Mouse (Mus musculus) mouse trophoblast stem cell (cell line): ENCODE results near the gene Cfap43.

Experiments
- in situ Hi-C, 2 experiments: fragments of 300-500 bp; cut with MseI, MboI; formaldehyde crosslinking; loops; 2 replicates in 1 of 2; 3 replicates in 1 of 2; pipeline ENCODE4 v1.15.1; 2025

Cfap43 gene

GRCm38 (mm10) chr19:47798583-47798982 is 120.5 kb downstream of the Cfap43 start:
- in situ Hi-C loops = no loop called here

GRCm38 (mm10) chr19:47796699-47797098 is 122.4 kb downstream of the Cfap43 start:
- in situ Hi-C loops = no loop called here

DNA sequence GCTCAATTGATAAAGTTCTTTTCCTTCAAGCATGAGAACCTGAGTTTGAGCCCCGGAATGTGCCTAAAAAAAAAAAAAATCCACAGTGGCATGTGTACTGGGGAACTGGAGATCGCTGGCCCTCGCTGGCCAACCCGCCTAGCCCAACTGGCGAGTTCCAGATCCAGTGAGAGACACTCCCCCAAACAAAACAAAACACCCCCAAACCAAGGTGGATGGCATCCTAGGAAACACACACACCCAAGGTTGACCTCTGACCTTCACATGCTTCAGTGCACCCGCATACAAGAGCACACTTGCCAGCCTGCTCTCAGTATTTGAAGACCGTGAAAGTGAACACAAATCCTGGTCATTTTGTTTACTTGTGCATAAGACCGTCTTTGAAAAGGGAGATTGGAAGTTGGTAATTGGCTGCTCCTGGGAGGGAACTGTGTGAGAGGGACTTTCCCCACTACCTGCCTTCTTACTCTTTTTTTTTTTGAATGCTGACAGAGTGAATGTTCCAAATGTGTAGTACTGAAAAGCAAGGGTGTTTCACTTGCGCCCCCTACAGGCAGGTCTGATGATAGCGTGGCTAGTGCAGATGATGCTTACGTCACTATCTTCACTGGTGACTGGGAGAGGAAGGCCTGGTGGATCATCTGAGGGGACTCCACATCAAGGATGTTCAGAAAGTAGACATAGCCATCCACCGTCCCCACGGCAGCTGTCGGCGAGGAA is 123.9 kb downstream of the Cfap43 start:
- in situ Hi-C loops = no loop called here

GRCm38 (mm10) chr19:47794331-47794730 is 124.8 kb downstream of the Cfap43 start:
- in situ Hi-C loops = no loop called here

- in situ Hi-C loops = no loop called here
Observed at GRCm38 (mm10) chr19:47790316-47791020, 128.6 kb downstream of the Cfap43 start.

GRCm38 (mm10) chr19:47783898-47784297 is 135.2 kb downstream of the Cfap43 start:
- in situ Hi-C loops = no loop called here

DNA sequence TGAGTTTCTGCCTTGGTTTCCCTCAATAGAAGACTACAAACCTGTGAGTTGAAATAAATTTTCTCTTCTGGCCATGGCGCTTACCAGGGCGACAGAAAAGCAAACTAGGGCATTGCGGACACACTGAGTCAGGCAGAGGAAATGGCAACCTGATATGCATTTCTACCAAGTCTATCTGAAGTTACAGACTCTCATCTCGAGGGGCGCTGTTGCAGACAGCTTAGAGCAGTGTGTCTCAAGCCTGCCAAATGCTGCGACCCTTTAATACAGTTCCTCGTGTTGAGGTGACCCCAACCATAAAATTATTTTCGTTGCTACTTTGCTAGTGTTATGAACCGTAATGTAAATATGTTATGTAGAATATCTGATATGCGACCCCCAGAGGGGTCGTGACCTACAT is 138.1 kb downstream of the Cfap43 start:
- in situ Hi-C loops = no loop called here

- in situ Hi-C loops = no loop called here
Observed at GRCm38 (mm10) chr19:47780145-47780544, 138.9 kb downstream of the Cfap43 start.

DNA sequence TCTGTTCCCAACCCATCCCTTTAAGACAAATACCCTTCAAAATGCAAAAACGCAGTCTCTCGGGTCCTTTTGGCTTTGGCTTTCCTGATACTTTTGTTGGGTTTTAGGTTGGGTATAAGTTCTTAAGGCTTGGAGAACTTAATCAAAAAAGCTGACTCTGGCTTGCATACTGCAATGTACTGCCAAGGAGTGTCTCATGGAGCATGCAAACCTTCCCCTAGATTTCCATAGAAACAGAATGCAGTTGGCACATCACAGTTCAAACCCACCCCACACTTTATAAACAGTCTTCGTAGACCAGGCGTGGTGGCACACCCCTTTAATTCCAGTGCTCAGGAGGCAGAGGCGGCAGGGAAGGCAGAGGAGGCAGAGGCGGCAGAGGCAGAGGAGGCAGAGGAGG is 141.2 kb downstream of the Cfap43 start:
- in situ Hi-C loops = no loop called here

DNA sequence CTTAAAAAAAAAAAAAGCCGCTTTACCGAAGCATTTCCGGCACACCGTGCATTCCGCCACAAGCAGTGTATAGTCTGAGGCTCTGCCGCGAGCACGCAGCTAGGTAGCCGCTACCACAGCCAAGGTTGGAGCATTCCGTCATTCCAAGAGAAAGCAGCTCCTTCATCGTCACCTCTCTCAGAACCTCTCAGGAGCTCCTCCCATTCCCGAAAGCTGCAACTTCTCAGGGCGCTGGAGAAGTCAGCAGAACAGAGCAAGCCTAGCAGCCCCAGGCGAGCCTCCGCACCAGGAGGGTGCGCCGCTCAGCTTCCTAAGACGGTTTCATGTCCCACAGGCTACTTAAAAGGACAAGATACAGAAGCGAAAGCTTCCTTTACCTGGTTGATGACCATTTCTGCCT is 163.5 kb downstream of the Cfap43 start:
- in situ Hi-C loops = no loop called here

DNA sequence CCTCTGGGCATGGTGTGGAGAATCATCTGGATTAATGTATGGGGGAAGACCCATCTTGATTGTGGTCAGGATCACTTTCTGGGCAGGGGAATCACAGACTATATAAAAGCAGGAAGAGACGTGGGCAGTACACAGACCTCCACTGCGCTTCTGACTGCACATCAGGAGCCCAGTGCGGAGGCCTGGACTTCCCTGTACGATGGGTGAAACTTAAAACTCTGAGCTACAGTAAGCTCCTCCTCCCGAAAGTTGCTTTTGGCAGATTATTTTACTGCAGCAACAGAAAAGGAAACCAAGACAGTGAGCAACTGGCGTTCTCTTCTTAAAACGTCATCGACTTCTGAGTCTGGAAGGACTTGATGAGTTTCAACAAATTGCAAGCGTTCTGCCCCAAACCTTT is 164.2 kb downstream of the Cfap43 start:
- in situ Hi-C loops = no loop called here

- in situ Hi-C loops = no loop called here
Observed at GRCm38 (mm10) chr19:47753921-47754320, 165.2 kb downstream of the Cfap43 start.

- in situ Hi-C loops = no loop called here
Observed at GRCm38 (mm10) chr19:47752456-47752855, 166.6 kb downstream of the Cfap43 start.

DNA sequence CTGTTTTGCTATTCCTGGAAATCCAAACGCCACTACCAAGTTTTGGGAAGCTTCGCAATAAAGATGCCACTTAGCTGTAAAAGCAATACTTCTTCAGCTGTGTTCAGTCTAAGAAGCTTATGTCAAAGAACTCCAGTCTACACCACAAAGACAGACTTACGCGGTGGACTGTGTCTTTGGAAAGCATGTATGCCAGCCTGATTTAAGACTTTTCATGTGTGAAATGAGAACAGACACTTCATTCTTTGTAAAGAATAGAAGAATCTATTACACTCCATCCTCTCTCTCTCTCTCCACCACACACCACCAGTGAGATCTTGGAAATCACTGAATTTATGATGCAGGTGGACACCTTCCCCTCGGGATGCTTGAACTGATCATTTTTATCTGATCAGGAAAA is 168.7 kb downstream of the Cfap43 start:
- in situ Hi-C loops = no loop called here

GRCm38 (mm10) chr19:47748950-47749349 is 170.1 kb downstream of the Cfap43 start:
- in situ Hi-C loops = no loop called here

GRCm38 (mm10) chr19:47747072-47747471 is 172.0 kb downstream of the Cfap43 start:
- in situ Hi-C loops = no loop called here

DNA sequence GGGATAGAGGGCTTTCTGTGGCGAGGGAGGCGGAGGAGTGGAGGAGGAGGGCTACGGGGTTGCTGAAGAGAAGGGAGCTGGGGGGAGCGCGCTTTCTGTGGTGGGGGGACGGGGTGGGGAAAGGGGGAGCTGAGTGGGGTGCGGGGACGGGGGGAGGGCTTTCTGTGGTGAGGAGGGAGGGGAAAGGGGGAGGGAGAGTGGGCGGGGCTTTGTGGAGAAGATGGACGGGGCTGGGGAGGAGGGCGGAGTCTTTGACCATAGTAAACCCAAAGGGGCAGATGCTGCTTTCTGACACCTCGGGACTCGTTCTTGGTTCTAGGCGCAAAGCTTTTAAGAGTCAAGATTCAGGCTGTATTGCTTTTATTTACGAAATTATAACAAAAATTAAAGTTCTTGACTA is 187.2 kb downstream of the Cfap43 start:
- in situ Hi-C loops = no loop called here

DNA sequence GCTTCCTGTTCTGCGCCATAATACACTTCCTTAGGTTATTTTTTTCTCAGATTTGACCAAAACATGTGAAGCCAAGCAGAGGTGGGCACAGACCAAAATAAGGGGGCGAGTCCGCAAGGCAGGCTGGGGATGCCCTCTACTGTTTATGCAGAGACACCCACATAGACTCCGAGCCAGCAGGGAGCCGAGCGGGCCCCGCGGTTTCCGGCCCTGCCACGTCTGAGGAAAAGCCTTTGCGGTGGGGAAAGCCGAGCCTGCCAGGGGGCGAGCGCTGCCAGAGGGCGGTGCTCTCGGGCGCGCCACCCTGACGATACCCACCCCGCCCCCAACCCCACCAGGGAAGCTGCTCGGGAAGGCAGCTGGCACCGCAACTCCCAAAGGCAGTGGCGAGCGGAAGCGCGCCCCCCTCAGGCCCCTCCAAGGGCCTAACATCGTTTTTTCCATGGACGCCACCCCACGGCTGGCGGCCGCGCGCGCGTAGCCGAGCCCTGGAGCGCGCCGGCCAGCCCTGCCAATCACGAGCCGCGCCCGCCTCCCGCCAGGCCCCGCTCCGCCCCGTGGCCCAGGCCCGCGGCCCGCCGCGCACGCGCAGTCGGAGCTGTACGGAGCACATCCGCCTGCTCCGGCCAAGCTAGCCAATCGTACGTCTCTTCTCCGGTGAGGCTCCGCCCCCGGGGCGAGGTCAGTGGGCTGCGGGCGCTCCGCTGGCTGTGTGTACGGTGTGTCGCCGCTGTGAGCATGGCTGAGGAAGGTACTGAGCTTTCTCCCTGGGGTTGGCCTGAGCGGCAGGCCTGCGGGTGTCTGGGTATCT is 187.8 kb downstream of the Cfap43 start, which contains the start of gene Sfr1:
Gene Sfr1, plus strand, starts transcription at position 612 of the 811 bp plus-strand sequence.
- in situ Hi-C loops = no loop called here

DNA sequence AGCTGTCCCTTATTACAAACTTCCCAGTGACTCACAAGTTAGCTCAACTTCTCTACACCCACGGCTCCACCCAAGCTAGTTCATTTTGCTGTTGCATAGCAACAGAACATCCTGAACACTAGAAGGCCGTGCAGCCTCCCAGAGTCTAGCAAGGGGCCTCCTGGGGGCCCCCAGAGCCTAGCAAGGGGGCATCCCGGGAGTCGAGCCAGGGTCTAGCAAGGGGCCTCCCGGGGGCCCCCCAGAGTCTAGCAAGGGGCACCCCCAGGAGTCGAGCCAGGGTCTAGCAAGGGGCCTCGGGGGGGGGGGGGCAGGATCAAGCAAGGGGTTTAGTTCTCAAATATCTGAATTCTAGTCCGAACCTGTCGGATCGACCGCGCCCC is 188.4 kb downstream of the Cfap43 start:
- in situ Hi-C loops = no loop called here

DNA sequence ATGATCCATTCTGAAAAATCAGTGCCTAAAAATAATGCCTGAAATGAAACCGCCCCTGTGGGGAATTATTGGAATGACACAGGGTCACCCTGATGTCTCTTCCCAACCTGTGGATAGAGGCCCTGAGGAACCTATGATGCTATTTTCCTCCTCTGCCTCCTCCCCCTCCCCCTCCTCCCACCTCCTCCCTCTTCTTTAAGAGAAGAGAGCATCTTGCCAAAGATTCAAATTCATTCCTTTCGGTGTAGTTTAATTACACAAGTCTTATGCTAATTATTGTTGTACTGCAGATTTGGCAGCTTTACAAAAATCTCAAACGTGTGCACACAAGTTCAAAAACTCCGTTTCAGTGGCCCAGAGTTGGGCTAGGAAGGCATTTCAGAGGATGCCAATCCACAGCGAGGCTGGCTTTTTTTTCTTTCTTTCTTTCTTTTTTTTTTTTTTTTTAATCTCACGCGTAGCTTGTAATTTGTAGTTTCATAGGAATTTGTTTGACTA is 193.4 kb downstream of the Cfap43 start:
- in situ Hi-C loops = no loop called here

GRCm38 (mm10) chr19:47724903-47725302 is 194.2 kb downstream of the Cfap43 start:
- in situ Hi-C loops = no loop called here

DNA sequence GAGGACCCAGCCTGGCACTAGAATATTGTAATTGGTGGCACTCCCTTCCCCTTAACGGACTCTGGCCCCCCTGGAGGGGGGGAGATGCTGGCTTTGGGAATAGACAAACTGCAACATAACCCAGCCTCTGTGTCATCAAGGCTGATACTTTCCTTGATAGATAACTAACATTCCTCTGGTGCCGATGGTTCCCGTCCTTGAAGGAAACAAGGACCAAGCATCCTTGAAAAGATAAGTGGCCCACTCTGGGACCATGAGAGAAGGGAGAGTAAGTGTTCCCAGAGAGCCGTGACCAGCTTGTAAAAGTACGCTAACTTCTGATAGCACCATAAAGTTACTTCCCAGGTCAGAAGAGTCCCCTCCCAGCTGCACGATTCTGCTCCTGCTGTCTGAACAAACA is 196.6 kb downstream of the Cfap43 start:
- in situ Hi-C loops = no loop called here
